ENCODE assay signal across 26 mouse cellular contexts in the genomic region with DNA sequence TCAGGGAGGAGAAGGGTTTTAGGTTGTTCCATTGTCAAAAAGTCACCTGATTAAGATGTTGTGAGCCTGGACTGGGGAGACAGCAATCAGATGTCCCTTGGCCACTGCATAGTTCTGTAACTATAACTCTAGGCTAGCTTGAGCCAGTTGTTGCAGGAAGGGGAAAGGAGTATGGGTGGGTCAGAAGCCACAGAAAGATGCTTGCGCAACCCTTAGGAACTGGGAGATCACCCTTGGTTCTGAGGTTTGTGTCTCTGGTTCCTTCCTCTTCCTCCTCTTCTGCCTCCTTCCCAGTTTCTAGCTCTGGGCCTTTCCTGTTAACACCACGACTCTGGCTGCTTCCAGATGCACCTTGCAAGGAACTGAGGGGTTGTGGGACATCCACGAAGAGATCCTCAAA. TPM values are rescaled to one million over a fixed set of nuclear protein-coding genes. Genes with fewer than 3 reads are reported as not detected.
DNase-seq lines count a peak whose midpoint lies in the region; ATAC-seq and TF ChIP-seq lines count a peak whose summit lies in the region.
"Had no signal": no experiment of that assay in that cellular context is flagged by ENCODE, and none has a peak within 500 bp of the region (broad histone marks: within the 10 kb centered on the region; RNA-seq: fewer than 3 reads in every experiment).

No protein-coding gene starts in this region.

- H3K36me3 ChIP-seq in lung, postnatal 0 days (ENCODE audit: insufficient read depth, low read length), result no peaks in the 10 kb centered on the region
- peaks cover 10% of the 10 kb centered on the region for H3K36me3 ChIP-seq in small intestine, adult 2 months (ENCODE audit: control insufficient read depth, insufficient read depth, low read length)
- H3K36me3 ChIP-seq in midbrain, embryonic 15.5 days (replicated peaks), result no peaks in the 10 kb centered on the region
- H3K36me3 ChIP-seq in hindbrain, embryonic 16.5 days (ENCODE audit: control insufficient read depth, insufficient read depth, low read length), result no peaks in the 10 kb centered on the region
- H3K36me3 ChIP-seq: embryonic facial prominence, embryonic 13.5 days; heart, embryonic 10.5 days; hindbrain, embryonic 15.5 days; kidney, embryonic 15.5 days; limb, embryonic 13.5 days; neural tube, embryonic 12.5 days had no signal

- TF ChIP-seq EP300 in lung, postnatal 0 days (IDR thresholded peaks at IDR 0.05), result no peak

- H3K4me3 ChIP-seq in lung, postnatal 0 days (ENCODE audit: low read depth, low read length), result no peak overlapping the region
- H3K4me3 ChIP-seq in lung, adult 2 months (replicated peaks; ENCODE audit: extremely low read depth, low read depth, low read length), result no peak overlapping the region
- H3K4me3 ChIP-seq in small intestine, adult 2 months (ENCODE audit: low read depth, low read length), result peak overlapping the region; percentile 12; the same call in 1 of the 2 replicates
- no peak overlapping the region for H3K4me3 ChIP-seq in midbrain, embryonic 15.5 days
- H3K4me3 ChIP-seq in hindbrain, embryonic 16.5 days (ENCODE audit: low read length), result no peak overlapping the region
- H3K4me3 ChIP-seq: embryonic facial prominence, embryonic 13.5 days; erythroblast, embryonic 14.5 days; forebrain, embryonic 13.5 days; heart, embryonic 10.5 days; hindbrain, embryonic 15.5 days; kidney, embryonic 15.5 days; limb, embryonic 13.5 days; neural tube, embryonic 12.5 days had no signal

- no peaks in the 10 kb centered on the region; the same call in 1 of the 2 replicates for H3K27me3 ChIP-seq in lung, postnatal 0 days (replicated peaks; ENCODE audit: insufficient read depth, low read length)
- no peaks in the 10 kb centered on the region for H3K27me3 ChIP-seq in small intestine, adult 2 months (ENCODE audit: control insufficient read depth, insufficient read depth, low read length)
- peaks cover 32% of the 10 kb centered on the region for H3K27me3 ChIP-seq in midbrain, embryonic 15.5 days (replicated peaks)
- peaks cover 15% of the 10 kb centered on the region for H3K27me3 ChIP-seq in hindbrain, embryonic 16.5 days (replicated peaks; ENCODE audit: control insufficient read depth, insufficient read depth, low read length)

- TF ChIP-seq POLR2A in lung, adult 2 months (IDR thresholded peaks at IDR 0.05; ENCODE audit: borderline replicate concordance, extremely low read depth, low read depth, low read length), result no peak
- TF ChIP-seq POLR2A in small intestine, adult 2 months (IDR thresholded peaks at IDR 0.05; ENCODE audit: low read depth, low read length), result no peak

- H3K9me3 ChIP-seq in lung, postnatal 0 days (ENCODE audit: low read length), result no peaks in the 10 kb centered on the region
- H3K9me3 ChIP-seq in midbrain, embryonic 15.5 days, result no peaks in the 10 kb centered on the region
- no peaks in the 10 kb centered on the region for H3K9me3 ChIP-seq in hindbrain, embryonic 16.5 days (ENCODE audit: control insufficient read depth, low read length)
- H3K9me3 ChIP-seq: embryonic facial prominence, embryonic 13.5 days; forebrain, embryonic 13.5 days; heart, embryonic 10.5 days; hindbrain, embryonic 15.5 days; kidney, embryonic 15.5 days; limb, embryonic 13.5 days; neural tube, embryonic 12.5 days had no signal

- TF ChIP-seq CTCF in lung, postnatal 0 days (IDR thresholded peaks at IDR 0.05), result no peak
- TF ChIP-seq CTCF in lung, adult 2 months (IDR thresholded peaks at IDR 0.05; ENCODE audit: insufficient read depth, low read length), result no peak
- TF ChIP-seq CTCF in small intestine, adult 2 months (IDR thresholded peaks at IDR 0.05; ENCODE audit: extremely low read depth, insufficient read length, insufficient replicate concordance, low read depth, low read length), result no peak

- H3K4me1 ChIP-seq in lung, postnatal 0 days (ENCODE audit: insufficient read depth, low read depth, low read length), result peaks cover 10% of the 10 kb centered on the region; the same call in 1 of the 2 replicates
- peaks cover 5% of the 10 kb centered on the region; the same call in 1 of the 2 replicates for H3K4me1 ChIP-seq in lung, adult 2 months (ENCODE audit: control insufficient read depth, insufficient read depth, low read length)
- H3K4me1 ChIP-seq in small intestine, adult 2 months (ENCODE audit: control insufficient read depth, insufficient read depth, insufficient read length, low read length), result peaks cover 3% of the 10 kb centered on the region; the same call in 1 of the 2 replicates
- H3K4me1 ChIP-seq in midbrain, embryonic 15.5 days, result peaks cover 13% of the 10 kb centered on the region
- peaks cover 11% of the 10 kb centered on the region for H3K4me1 ChIP-seq in hindbrain, embryonic 16.5 days (ENCODE audit: control insufficient read depth, insufficient read depth, low read depth, low read length)

- H3K9ac ChIP-seq in lung, postnatal 0 days (replicated peaks; ENCODE audit: low read depth), result no peak overlapping the region
- no peak overlapping the region for H3K9ac ChIP-seq in midbrain, embryonic 15.5 days
- no peak overlapping the region for H3K9ac ChIP-seq in hindbrain, embryonic 16.5 days (ENCODE audit: low read depth, low read length)
- H3K9ac ChIP-seq: embryonic facial prominence, embryonic 13.5 days; forebrain, embryonic 13.5 days; hindbrain, embryonic 15.5 days; kidney, embryonic 15.5 days; limb, embryonic 13.5 days; liver, embryonic 14.5 days; neural tube, embryonic 12.5 days had no signal

- WGBS in lung, postnatal 0 days, result 66% methylated on average over 3 of the region's 3 CpGs
- 71% methylated on average over 3 of the region's 3 CpGs for WGBS in lung, adult 2 months
- WGBS in small intestine, adult 2 months, result 14% methylated on average over 3 of the region's 3 CpGs
- WGBS in midbrain, embryonic 15.5 days, result 79% methylated on average over 3 of the region's 3 CpGs
- 81% methylated on average over 3 of the region's 3 CpGs for WGBS in hindbrain, embryonic 16.5 days

- no peak overlapping the region for H3K4me2 ChIP-seq in lung, postnatal 0 days (replicated peaks; ENCODE audit: low read depth, low read length)
- H3K4me2 ChIP-seq in midbrain, embryonic 15.5 days, result no peak overlapping the region
- H3K4me2 ChIP-seq in hindbrain, embryonic 16.5 days (ENCODE audit: low read length), result no peak overlapping the region
- H3K4me2 ChIP-seq: embryonic facial prominence, embryonic 13.5 days; forebrain, embryonic 13.5 days; hindbrain, embryonic 15.5 days; kidney, embryonic 15.5 days; limb, embryonic 13.5 days; midbrain, embryonic 11.5 days; neural tube, embryonic 12.5 days had no signal

- no peak overlapping the region for H3K27ac ChIP-seq in lung, postnatal 0 days (ENCODE audit: low read length)
- H3K27ac ChIP-seq in small intestine, adult 2 months (ENCODE audit: insufficient read depth, low read depth, low read length), result peak overlapping the region; percentile 38; the same call in 1 of the 2 replicates
- no peak overlapping the region for H3K27ac ChIP-seq in midbrain, embryonic 15.5 days
- no peak overlapping the region for H3K27ac ChIP-seq in hindbrain, embryonic 16.5 days (ENCODE audit: low read depth, low read length)
- H3K27ac ChIP-seq: embryonic facial prominence, embryonic 13.5 days; forebrain, embryonic 13.5 days; heart, embryonic 10.5 days; hindbrain, embryonic 15.5 days; kidney, embryonic 15.5 days; limb, embryonic 13.5 days; liver, embryonic 14.5 days; neural tube, embryonic 12.5 days had no signal

- ATAC-seq in lung, postnatal 0 days, result no peak
- no peak for ATAC-seq in midbrain, embryonic 15.5 days (replicated peaks)
- ATAC-seq in hindbrain, embryonic 16.5 days, result no peak
- ATAC-seq: forebrain, embryonic 13.5 days; intestine, embryonic 16.5 days had no signal

- DNase-seq in lung, postnatal 0 days (ENCODE audit: low spot score), result peak; percentile 21
- DNase-seq in lung, adult 2 months, result no peak
- DNase-seq in adipocyte (ENCODE audit: low spot score), result peak; percentile 8
- peak; percentile 58 for DNase-seq in lung, postnatal 36 days
- DNase-seq: adrenal gland, postnatal 25 days; cerebellum, adult 11 months; cerebellum, adult 9-11 months; embryo, embryonic 11 days; kidney, postnatal 36 days; layer of hippocampus, postnatal 36 days; thymus, adult 18-20 months; thymus, postnatal 36 days had no signal

RNA-seq across cellular contexts. Expression of a gene that starts 6.1 kb away (rescaled TPM):
- polyA plus RNA-seq in lung, postnatal 0 days (2015; fragmentation: Nextera tagmentation; extraction: Ambion mirVana), result 3.3 and 4.9 TPM in 2 replicates
- 5.8 and 6.4 TPM in 2 replicates for polyA plus RNA-seq in lung, adult 2 months (2012; rRNA removed)
- 94.9 and 97.8 TPM in 2 replicates for polyA plus RNA-seq in small intestine, adult 2 months (2012; rRNA removed)
- polyA plus RNA-seq in midbrain, embryonic 15.5 days (2015; fragmentation: Nextera tagmentation; extraction: Ambion mirVana), result 0.60 and 0.98 TPM in 2 replicates
- 0.31 and 0.67 TPM in 2 replicates for polyA plus RNA-seq in hindbrain, embryonic 16.5 days (2015; fragmentation: Nextera tagmentation; extraction: Ambion mirVana)
- polyA plus RNA-seq: erythroblast, embryonic 14.5 days had no signal

RNA-seq across cellular contexts. Expression of a gene that starts 23.3 kb away (rescaled TPM):
- polyA plus RNA-seq in lung, postnatal 0 days (2015; fragmentation: Nextera tagmentation; extraction: Ambion mirVana), result 9.7 and 12.4 TPM in 2 replicates
- polyA plus RNA-seq in lung, adult 2 months (2012; rRNA removed), result 4.6 and 5.9 TPM in 2 replicates
- 11.5 and 13.2 TPM in 2 replicates for polyA plus RNA-seq in small intestine, adult 2 months (2012; rRNA removed)
- polyA plus RNA-seq in midbrain, embryonic 15.5 days (2015; fragmentation: Nextera tagmentation; extraction: Ambion mirVana), result 16.0 and 19.4 TPM in 2 replicates
- 18.3 and 19.5 TPM in 2 replicates for polyA plus RNA-seq in hindbrain, embryonic 16.5 days (2015; fragmentation: Nextera tagmentation; extraction: Ambion mirVana)

RNA-seq across cellular contexts. Expression of a gene that starts 44.8 kb away (rescaled TPM):
- 2.0 and 2.1 TPM in 2 replicates for polyA plus RNA-seq in lung, postnatal 0 days (2015; fragmentation: Nextera tagmentation; extraction: Ambion mirVana)
- polyA plus RNA-seq in lung, adult 2 months (2012; rRNA removed), result 4.6 and 5.0 TPM in 2 replicates
- 1.3 and 1.5 TPM in 2 replicates for polyA plus RNA-seq in small intestine, adult 2 months (2012; rRNA removed)
- polyA plus RNA-seq in midbrain, embryonic 15.5 days (2015; fragmentation: Nextera tagmentation; extraction: Ambion mirVana), result 29.9 and 30.6 TPM in 2 replicates
- polyA plus RNA-seq in hindbrain, embryonic 16.5 days (2015; fragmentation: Nextera tagmentation; extraction: Ambion mirVana), result 29.2 and 33.7 TPM in 2 replicates

Comparison
In these comparisons a context has a peak if more than half of its experiments do, and no peak if none do; other contexts are left out.
1. RNA of a gene that starts 6.1 kb away (polyA plus RNA-seq): 94.9 to 97.8 TPM in small intestine, adult 2 months; 5.8 to 6.4 TPM in lung, adult 2 months, 3.3 to 4.9 TPM in lung, postnatal 0 days, 0.60 to 0.98 TPM in midbrain, embryonic 15.5 days and 0.31 to 0.67 TPM in hindbrain, embryonic 16.5 days; every median in the first group is over 10 times any median in the second.